Mouse (Mus musculus) gastrocnemius, adult 18-20 months (tissue): Measurements from ENCODE around the gene Rasgef1a. TPM values are rescaled to one million over a fixed set of nuclear protein-coding genes. Genes with fewer than 3 reads are reported as not detected.

Experiments used
- DNase-seq: peaks from one replicate; pipeline ENCODE4 v3.0.0; 2021; ENCODE audit warnings: low spot score
- long read RNA-seq, 2 experiments: library from polyadenylated mRNA; stranded (forward); transcript quantifications; one replicate each; pipeline ENCODE4 v2.0.0; 2021
- total RNA-seq, 2 experiments: library from RNA; stranded (reverse); gene quantifications; 2 replicates each; pipeline ENCODE4 v1.2.3; 2021

Rasgef1a gene
- total RNA-seq = under 1 TPM; 0.09 to 0.26 TPM
- long read RNA-seq, experiment 1 = 0 reads
- long read RNA-seq, experiment 2 = 0 reads

DNA sequence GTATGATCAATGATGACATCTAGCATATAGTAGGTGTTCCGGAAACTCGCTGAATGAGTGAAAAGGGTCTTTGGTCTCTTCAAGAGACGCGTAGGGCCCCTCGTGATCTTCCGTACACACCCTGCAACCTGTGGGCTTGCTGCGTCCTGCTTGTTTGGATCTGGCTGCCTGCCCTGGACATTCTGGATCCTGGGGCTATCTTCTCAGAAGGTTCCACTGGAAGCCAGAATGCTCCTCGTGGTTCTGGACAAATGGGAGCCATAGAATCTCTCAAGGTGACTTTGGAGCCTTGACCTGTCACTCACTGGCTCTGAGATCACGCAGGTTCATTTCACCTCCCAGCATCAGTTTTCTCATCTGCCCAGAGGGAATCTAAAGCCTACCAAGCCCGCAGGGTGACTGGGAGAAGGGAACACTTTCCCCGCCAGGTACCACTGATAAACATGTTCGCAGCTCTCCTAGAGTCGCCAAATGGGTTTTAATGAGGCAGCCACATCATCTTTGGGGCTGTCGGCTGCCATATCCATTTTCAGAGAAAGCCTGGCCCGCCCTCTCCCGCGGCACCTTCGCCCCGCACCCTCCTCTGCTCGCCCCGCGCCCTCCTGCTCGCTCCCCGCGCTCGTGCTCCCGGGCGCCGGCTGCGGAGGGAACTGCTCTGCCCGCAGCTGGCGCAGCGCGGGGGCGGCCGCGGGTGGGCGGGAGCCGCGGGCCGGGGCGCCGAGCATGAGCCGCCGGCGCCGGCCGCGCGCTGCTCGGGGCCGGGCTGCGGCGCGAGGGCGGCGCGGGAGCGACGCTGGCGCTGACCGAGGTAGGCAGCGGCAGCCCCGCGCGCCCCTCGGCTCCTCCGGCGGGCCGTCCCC lies at the start of gene Rasgef1a:
Gene Rasgef1a (plus strand): TSS at position 683 of the 860 bp plus-strand sequence.
- DNase-seq = no peak

DNA sequence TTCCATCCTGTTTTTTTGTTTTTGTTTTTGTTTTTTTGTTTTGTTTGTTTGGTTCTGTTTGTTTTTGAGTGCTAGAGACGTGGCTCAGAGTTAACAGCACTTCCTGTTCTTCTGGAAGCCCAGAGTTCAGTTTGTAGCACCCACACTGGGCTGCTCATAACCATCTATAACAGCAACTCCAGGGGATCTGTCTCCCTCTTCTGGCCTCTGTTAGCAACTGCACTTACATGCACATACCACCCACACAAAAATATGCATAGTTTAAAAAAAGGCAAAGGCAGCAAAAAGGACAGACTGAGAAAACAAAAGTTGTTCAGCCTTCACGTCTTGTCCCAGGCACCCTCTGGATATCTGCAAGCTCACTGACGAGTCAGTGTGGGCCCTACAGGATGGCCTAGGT lies 48.0 kb upstream of the Rasgef1a start:
- DNase-seq = no peak

DNA sequence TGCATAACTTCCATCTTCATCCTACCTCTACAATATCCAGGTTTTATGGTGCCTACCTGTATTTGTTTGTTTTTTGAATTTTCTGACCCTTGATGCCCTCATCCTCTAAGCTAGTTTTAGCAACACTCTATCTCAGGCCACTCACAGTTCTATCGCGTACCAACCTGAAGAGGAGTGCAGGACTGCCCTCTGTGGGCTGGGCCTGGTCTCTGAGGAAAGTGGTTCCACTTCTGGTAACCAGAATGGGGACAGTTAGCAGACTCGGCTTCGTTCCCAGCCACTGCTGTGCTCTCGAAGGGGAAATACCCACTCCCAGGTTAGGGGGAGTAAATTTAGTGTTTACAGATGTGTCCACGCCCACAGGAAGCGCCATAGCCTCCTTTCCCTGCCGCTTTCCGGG lies 44.5 kb upstream of the Rasgef1a start:
- no peak for DNase-seq

DNA sequence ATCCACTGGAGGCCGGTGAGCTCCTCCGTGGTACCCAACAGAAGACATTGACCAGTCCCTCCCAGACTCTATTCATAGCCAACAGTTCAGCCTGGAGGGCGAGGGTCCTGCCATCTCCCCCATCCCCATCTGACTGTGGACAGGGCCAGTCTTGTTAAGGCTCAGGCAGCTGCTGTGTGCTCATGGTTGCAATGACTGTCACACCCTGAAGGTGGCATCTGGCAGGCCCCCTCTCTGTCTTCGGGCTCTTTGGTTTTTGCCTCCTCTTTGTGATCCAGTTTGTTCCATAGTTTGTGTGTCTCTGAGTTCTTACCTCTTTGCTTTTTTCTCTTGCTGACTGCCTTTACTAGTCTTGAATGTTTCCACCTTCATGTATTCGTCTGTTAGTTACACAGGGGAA lies 24.1 kb upstream of the Rasgef1a start:
- no peak for DNase-seq

DNA sequence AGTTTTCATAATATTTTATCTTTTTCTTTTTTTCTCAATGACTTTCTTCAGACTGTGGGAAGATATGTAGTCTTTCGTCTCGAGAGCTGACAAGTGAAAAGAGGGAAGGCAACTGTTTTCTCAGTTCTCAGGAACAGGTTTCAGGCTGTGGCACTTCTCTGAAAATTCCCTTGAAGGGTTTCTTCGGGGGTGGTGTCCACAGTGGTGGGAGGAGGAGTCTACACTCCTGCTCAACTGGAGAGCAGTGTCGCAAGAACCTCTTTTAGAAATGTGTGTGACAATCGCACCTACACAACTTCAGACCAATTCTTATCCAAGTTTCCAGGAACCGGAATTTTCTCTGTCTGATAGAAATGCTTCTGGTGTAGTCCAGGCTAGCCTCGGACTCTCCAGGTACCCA lies 22.0 kb upstream of the Rasgef1a start:
- no peak for DNase-seq

DNA sequence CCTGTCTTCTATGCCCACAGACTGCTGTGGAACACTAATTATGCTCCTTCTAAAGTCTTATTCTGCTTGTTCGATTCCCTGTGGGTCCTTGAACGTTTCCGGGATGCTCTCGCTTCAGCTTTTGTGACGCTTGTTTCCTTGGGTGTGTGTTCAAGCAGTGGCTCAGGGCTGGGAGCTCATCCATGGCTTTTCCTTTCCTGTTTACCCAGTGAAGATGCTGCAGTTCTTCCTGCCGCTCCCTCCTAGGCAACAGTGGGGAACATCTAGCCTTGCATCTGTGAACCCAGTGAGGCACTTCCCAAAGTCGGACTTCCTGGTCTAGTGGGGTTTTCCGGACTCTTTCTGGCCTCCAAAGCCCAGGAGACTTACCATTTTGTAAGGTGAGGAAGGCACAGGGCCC lies 20.6 kb upstream of the Rasgef1a start:
- no peak for DNase-seq

DNA sequence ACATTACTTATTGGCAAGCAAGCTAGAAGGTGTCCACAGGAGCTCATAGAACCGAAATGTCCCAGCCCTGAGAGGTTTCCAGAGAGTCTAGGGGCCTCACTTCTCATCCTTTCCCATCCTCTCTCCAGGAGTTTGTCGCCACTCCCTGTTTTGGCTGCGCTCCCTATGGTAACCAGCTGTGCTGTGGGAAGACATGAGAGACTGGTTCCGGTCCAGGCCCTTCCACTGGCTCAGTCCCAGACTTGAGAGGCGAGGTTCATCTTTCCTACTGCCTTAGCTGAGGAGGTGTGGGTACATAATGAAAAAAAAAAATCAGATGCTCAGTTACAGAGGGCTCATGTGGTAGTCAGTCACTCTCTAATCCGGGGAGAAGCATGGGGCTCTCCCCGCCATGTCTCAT lies 19.9 kb upstream of the Rasgef1a start:
- peak; percentile 36 for DNase-seq

DNA sequence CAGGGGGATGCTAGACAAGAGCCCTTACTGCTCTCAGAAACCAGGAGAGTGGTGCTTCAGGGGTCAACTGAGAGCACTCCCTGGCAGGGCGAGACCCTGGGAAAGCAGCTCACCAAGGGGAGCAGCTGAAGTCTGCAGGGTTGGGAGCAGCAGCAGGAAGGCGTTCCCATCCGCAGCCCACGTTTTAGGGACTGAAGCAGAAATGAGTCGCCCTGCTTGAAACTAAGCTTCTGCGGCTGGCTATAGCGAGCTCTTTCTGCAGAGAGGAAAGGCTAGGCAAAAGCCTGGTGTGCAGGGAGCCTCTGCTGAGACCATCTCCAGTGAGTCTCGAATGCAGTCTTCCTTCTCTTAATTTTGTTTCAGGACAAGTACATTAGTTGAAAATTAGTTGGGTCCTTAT lies 19.3 kb upstream of the Rasgef1a start:
- DNase-seq = no peak

DNA sequence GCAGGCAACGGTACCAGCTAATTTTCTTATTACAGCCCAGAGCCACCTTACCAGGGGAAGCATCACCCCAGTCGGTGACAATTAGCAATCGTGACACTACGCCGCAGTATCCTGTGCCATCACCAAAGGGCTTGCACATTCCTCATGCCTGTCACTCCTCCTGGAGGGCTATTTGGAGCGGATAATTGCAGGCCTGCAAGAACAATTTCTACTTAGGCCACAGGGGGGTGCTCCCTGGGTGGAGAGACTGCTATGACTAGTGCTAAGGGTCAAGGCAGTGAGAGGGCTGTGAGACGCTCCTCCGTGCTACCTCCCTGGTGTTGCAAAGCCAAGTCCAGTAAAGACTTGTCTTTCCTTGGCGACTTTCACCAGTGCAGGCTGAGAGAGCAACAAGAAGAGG lies 16.1 kb upstream of the Rasgef1a start:
- DNase-seq = no peak

DNA sequence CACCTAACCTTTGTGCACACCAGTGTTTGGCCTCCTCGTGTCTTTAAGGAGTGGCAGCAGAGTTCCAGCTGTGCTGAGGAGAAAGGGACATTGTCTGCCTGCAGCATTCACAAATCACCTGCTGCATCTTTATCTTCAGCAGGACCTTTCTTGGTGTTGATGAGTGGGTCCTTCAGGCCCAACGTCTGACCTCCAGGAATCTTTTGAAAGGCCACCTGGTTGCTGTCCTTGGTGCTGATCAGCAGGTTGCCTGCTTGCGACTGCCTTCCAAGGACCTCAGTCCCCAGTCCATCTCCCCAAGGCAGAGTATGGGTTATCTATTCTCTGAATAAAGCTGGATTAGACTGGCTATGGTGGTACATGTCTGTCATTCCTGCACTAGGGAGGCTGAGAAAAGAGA lies 10.0 kb upstream of the Rasgef1a start:
- DNase-seq = no peak

DNA sequence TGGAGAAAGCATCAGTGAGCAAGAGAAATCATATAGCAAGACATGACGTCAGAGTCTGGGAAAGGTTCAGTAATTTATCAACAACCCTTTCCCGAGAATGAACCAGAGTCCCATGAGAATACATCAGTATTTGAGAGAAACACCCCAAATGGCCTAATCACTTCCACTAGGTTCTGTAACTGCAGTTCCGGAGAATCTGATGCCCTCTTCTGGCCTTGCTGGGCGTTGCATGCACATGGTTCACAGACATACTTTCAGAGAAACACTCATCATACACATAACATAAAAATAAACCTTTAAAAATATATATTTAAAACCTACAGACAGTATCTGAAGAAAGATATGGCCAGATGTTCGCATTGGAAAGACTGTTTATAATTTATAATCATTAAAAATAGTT lies 3.9 kb upstream of the Rasgef1a start:
- no peak for DNase-seq

DNA sequence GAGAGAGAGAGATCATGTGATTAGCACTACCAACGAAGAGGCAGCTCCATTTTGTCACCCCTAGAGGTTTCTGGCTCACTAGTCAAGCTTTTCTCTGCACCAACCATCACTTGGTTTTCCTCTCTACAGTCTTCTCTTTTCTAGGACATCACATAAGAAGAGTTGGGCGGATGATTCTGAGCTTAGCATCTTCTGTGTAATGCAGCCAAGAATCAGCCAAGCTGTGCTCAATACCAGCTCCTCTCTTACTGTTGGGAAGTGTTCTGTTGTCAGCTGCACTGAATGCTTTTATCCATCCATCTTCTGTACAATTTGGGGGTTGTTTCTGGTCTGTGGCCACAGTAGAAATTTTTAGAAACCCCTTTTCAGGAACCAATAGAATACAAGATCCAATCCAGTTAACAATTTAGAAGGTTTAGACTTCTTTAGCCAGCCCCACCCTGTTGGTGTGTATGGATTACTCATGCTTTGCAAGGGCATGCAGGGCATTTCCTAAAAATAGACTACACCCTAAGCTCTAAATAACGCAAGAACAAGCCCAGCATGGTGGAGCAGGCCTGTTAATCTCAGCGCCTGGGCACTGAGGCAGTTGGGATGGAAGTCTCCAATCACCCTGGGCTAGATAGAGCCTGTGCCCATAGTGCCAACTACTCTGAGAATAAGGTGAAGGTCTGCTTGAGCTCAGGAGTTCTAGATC lies 3.2 kb upstream of the Rasgef1a start:
- no peak for DNase-seq

DNA sequence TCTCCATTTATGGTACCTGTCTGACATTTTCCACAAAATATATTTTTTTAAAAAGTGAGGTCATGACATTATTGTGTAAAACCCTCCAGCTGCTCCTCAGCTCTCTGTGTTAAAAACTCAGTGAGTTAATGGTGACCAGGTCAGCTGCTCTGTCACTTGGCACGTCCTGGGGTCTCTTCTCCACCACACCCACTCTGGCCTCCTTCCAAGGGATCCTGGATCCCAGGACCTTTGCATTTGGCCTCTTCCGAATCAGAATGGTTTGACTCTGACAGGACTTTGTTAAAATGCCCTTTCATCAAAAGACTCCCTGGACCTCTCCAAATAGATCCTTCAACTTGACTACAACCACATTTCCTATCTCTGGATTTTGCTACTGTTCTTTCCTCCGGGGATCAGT lies 982 bp upstream of the Rasgef1a start:
- no peak for DNase-seq

DNA sequence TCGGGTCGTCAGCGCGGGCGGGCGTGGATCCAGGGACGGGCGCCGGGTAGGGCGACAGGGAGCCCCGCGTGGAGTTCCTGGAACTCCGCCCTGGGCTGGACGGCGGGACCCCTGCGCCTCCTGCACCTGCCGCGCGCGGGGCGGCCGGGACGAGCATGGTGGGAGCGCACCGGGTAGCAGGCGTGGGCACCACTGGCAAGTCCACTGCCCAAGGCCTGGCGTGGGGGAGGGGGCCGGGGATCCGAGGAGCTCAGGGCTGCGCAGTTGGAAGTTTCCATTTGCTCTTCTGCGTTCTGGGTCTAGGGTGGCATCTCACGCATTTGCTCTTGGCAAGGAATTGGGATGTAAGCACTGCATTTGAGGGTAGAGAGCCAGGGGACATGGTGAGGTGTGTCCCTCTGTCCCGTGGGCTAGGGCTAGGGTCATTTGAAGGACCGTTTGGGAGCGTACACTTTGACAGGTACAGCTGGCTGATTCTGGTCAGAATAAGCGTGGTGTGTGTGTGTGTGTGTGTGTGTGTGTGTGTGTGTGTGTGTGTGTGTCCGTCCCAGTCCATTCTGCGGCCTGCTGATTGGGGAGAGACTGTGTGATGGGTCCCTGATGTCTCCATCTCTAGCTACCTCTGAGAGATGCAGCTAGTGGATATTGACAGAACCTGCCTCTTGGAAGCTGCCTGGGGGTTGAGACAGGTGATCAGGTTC lies 528 bp downstream of the Rasgef1a start:
- DNase-seq = no peak

DNA sequence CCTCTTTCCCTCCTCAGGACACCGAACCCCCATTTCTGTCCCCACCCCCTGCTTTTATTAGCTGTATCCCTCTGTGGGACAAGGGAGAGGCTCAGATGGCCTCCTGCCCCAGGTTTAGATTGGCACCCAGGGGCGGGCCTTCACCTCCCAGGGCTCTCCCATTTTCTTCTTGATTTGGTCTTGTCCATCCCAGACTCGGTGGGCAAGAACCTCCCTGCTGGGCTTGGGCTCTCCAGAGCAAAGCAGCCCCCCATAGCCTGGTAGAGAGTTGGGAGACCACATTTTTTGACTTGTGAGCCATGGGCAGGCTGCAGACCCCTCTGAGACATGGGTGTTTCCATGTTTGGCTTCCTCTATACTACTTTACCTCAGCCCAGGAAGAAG lies 1.1 kb downstream of the Rasgef1a start:
- DNase-seq = no peak

DNA sequence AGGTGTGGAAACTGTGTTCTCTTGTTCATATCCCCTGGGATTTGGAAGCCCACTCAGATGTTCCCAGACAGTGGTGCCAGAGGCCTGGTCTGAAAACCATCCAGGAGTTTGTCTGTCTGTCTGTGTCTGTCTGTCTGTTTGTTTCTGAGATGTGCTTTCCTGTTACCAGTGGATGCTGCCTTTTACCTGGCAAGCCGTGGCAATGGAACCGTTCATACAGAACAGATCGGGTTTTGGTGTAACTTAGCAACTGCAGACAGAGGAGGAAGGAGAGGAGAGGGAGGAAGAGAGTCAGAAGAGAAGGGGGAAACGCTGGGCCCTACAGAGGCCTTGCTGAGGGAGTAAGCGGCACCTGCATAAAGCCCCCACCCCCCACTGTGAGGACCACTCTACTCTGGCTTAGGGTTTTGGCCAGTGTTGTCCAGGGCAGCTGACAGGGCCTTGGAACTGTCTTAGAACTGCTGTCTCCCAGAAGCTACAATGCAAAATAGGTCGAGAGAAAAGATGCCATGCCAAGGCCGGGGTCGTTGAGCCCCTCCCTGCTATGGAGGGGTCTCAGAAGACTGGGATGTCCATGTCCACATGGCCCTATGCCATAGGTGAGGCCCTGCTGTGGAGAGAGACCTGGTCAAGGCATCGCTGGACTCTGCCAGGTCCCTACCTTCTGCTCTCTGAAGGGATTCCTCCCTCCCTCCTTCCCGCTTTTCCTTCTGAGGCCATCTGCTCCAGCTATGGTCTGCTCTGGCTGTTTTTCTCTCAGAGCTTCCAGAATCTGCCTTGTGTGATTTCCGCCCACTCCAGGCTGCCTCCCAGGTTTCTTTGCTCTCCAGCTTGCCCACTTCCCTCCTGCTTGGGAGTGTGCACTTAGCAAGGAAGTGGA lies 2.0 kb downstream of the Rasgef1a start:
- DNase-seq = no peak

DNA sequence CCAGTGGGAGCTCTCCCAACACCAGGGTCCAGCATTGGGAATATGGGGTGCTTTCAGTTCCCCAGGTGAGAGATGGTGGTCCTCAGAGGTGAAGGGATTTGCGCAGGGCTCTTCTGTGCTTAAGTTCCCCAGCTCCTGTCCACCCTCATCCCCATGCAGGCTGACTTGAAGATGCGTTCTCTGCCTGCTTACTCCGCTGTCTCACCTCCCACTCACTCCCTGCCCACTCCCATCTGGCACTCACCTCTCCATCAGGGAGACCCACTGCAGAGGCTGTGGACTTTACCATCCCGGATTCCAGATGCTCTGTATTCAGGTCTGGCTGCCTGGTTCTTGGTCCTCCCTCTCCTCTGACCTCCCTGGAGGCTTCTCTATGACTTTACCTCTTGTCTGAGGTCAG lies 3.6 kb downstream of the Rasgef1a start:
- DNase-seq = no peak

DNA sequence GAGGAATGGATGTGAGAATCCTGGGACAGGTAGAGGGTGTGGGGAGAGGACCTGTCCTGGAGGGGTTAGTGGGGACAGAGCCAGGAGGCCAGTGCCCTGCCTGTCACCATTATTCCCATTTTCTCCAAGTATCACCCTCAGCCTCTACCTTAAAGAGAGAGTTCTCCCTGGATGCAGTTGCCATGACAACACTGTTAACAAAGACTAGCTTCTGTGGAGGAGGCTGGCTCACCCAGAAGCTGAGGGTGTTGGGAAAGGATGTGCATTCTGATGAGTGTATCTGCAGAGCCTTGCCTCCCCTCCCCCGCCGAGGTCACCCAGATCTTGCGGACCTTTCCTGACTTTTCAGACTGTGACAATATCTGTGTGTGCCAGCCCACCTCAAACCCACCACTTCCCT lies 4.7 kb downstream of the Rasgef1a start:
- DNase-seq = no peak

DNA sequence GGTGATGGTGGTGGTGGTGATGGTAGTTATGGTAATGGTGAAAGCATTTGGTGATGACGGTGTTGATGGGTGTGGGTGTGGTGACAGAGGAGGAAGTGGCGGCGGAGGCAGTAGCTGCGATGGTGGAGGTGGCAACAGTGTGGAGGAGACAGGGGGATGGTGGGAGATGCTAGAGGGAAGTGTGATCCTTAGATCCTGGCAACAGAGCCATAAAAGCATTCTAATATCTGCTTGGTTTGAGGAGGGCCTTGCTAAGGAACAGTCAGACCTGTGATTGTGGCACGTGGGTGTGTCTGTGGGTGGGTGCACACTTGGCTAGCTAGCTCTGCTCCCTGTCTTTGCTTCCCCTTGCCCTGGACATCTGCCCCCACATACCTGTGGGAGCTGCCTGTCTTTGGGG lies 7.4 kb downstream of the Rasgef1a start:
- no peak for DNase-seq

DNA sequence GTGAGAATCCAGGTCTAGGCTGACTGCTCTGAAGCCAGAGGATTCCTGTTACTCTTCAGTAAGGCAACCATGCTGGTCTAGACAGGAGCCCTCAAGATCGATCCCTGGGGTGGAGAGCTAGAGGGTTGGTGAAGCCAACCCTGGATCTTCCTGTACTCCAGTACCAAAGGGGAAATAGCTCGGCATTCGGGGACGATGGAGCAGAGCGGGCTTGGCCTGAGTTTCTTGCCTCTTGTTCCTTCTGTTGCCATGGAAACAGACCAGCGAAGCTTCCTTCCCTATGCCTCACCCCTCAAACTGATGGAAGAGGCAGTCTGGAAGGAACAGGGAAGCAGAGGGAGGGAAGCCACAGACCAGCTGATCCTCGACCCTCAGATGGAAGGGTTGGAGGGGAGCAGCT lies 8.3 kb downstream of the Rasgef1a start:
- DNase-seq = no peak

DNA sequence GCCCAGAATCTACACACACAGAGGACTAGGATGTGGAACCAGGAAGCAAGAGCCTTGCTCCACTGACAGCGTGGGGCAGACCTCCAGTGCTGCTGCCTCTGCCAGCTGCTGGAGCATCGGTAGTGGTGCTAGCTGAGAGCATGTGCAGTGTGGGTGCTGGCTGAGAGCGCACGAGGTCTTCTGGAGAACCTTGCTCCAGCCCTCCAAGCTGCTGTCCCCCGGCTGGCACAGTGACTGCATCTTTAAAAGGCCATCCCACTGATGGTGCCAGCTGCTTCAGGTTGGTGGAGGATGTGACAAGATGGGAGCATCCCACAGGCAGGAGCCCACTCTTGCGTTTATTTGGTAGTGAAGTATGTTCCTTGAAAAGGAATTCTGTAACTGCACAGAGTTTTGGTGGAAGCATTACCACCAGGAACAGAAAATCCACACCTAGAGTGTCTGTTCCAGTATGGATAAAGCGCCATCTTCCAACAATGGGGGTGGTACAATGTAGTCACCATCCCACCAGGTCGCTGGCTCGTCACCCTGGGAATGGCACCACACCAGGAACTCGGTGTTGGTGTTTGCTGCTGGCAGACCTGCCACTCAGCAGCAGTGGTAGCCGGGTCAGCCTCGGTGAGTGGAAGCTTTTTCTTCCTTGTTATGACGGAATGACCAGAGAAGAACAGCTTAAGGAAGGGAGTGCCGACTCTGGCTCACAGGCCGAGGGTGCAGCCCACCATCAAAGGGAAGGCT lies 11.8 kb downstream of the Rasgef1a start:
- DNase-seq = no peak
